Mouse (Mus musculus): ENCODE data around the gene Zbtb22. TPM values are rescaled to one million over a fixed set of nuclear protein-coding genes. Genes with fewer than 3 reads are reported as not detected.
A peak's percentile ranks its signal among the peaks of the same experiment; 100 is the strongest.

Gene Zbtb22
- polyA plus RNA-seq, 1 experiment = 14.8 TPM

DNA sequence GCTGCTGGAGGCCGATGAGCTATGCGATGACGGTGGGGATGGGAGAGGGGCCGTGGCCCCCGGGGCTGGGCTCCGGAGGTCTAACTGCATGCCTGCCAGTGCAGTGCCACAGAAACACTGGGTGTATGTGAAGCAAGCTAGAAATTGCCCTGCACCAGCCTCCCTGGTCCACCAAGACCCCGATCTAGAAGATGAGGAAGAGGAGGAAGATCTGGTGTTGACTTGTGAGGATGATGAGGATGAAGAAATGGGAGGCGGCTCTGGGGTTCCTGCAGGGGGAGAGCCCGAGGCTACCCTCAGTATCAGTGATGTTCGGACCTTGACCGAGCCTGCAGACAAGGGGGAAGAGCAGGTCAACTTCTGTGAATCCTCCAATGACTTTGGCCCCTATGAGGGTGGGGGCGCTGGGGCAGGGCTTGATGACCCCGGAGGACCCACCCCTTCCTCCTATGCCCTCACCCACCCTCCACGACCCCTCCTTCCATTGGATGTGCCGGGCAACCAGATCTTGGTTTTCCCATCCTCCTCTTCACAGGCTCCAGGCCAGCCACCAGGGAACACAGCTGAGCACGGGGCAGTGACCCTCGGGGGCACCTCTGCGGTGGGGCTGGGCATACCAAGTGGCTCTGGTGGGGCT is 2.1 kb downstream of the Zbtb22 start:
- H3K27me3 ChIP-seq (ENCODE audit: control insufficient read depth, insufficient read depth, low read length, poor library complexity, severe bottlenecking) = no peaks in the 10 kb centered on the region
- no peaks in the 10 kb centered on the region for H3K9me3 ChIP-seq (replicated peaks; ENCODE audit: control insufficient read depth, insufficient read depth, low read length, poor library complexity, severe bottlenecking)
- peak overlapping the region; percentile 38 for H3K4me3 ChIP-seq (ENCODE audit: low read depth, low read length)
- H3K27ac ChIP-seq (ENCODE audit: insufficient read depth, low read length) = no peak overlapping the region
- TF ChIP-seq CTCF (IDR thresholded peaks at IDR 0.05; ENCODE audit: low read depth, low read length) = no peak
- no peak for TF ChIP-seq EP300 (IDR thresholded peaks at IDR 0.05; ENCODE audit: insufficient read depth, low read depth, low read length)
- TF ChIP-seq POLR2A (IDR thresholded peaks at IDR 0.05; ENCODE audit: insufficient read depth, low read length) = no peak
- H3K36me3 ChIP-seq (ENCODE audit: control insufficient read depth, insufficient read depth, low read length, poor library complexity, severe bottlenecking) = peaks cover 13% of the 10 kb centered on the region
- H3K9ac ChIP-seq (ENCODE audit: low read depth, poor library complexity, severe bottlenecking) = no peak overlapping the region; the same call in 1 of the 2 replicates
- peaks cover 1% of the 10 kb centered on the region for H3K4me1 ChIP-seq (ENCODE audit: control insufficient read depth, insufficient read depth, low read length)

GRCm38 (mm10) chr17:33918293-33919203 is 2.8 kb downstream of the Zbtb22 start:
- Histone ChIP-seq H3K36me3 (ENCODE audit: control insufficient read depth, insufficient read depth, low read length, poor library complexity, severe bottlenecking) (peaks cover 7% of the 10 kb centered on the region), H3K9me3 (replicated peaks; ENCODE audit: control insufficient read depth, insufficient read depth, low read length, poor library complexity, severe bottlenecking) (no peaks in the 10 kb centered on the region), H3K4me3 (ENCODE audit: low read depth, low read length) (peak overlapping the region; percentile 76), H3K9ac (ENCODE audit: low read depth, poor library complexity, severe bottlenecking) (peak overlapping the region; percentile 12), H3K27ac (ENCODE audit: insufficient read depth, low read length) (peak overlapping the region; percentile 45), H3K27me3 (ENCODE audit: control insufficient read depth, insufficient read depth, low read length, poor library complexity, severe bottlenecking) (no peaks in the 10 kb centered on the region), H3K4me1 (ENCODE audit: control insufficient read depth, insufficient read depth, low read length) (peaks cover 1% of the 10 kb centered on the region)
- TF ChIP-seq POLR2A (IDR thresholded peaks at IDR 0.05; ENCODE audit: insufficient read depth, low read length) (no peak), EP300 (IDR thresholded peaks at IDR 0.05; ENCODE audit: insufficient read depth, low read depth, low read length) (no peak), CTCF (IDR thresholded peaks at IDR 0.05; ENCODE audit: low read depth, low read length) (no peak)

DNA sequence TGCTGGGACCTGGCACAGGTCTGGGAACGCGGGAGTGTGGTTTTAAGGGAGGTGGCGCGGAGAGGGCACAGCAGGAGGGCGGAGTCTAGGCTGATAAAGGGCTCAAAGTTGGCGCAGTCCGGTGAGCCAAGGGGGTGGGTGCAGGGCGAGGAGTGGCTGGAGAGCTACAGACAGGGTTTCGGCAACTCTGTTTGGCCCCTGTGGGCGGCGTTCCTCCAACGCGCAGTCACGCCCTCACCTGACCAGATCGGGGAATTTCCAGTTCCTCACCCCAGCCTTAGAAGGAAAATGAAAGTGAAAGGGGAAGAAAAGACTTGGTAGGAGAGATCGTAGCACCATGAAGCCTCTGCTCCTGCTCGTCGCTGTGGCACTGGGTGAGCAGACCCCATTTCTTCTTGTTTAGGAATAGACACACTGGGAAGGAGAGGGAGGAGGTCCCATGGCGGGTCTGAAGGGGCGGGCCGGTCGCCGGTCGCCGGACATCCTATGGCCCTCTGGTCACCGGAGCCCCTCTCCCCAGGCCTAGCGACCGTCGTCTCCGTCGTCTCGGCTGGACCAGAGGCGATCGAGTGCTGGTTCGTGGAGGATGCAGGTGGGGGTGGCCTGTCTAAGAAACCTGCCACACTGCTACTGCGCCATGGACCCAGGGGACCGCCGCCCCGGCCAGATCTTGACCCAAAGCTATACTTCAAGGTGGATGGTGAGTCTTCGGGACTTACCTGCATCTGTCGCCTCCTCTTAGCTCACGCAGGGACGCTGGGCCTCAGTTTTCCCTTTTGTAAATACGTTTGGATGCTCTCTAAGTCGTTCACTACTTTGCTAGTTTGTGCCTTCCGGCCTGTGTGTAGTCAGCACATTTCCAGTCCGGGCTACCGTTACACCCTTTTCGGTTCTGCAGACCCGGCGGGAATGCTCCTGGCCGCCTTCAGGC is 3.9 kb downstream of the Zbtb22 start:
- Histone ChIP-seq H3K4me1 (ENCODE audit: control insufficient read depth, insufficient read depth, low read length) (peaks cover 1% of the 10 kb centered on the region), H3K27me3 (ENCODE audit: control insufficient read depth, insufficient read depth, low read length, poor library complexity, severe bottlenecking) (no peaks in the 10 kb centered on the region), H3K4me3 (ENCODE audit: low read depth, low read length) (peak overlapping the region; percentile 76), H3K27ac (ENCODE audit: insufficient read depth, low read length) (peak overlapping the region; percentile 45; the same call in 1 of the 2 replicates), H3K9me3 (replicated peaks; ENCODE audit: control insufficient read depth, insufficient read depth, low read length, poor library complexity, severe bottlenecking) (no peaks in the 10 kb centered on the region), H3K9ac (ENCODE audit: low read depth, poor library complexity, severe bottlenecking) (peak overlapping the region; percentile 57), H3K36me3 (ENCODE audit: control insufficient read depth, insufficient read depth, low read length, poor library complexity, severe bottlenecking) (no peaks in the 10 kb centered on the region; the same call in 1 of the 2 replicates)
- TF ChIP-seq EP300 (IDR thresholded peaks at IDR 0.05; ENCODE audit: insufficient read depth, low read depth, low read length) (peak; percentile 32; the same call in 1 of the 2 replicates), CTCF (IDR thresholded peaks at IDR 0.05; ENCODE audit: low read depth, low read length) (peak; percentile 51), POLR2A (IDR thresholded peaks at IDR 0.05; ENCODE audit: insufficient read depth, low read length) (no peak)

DNA sequence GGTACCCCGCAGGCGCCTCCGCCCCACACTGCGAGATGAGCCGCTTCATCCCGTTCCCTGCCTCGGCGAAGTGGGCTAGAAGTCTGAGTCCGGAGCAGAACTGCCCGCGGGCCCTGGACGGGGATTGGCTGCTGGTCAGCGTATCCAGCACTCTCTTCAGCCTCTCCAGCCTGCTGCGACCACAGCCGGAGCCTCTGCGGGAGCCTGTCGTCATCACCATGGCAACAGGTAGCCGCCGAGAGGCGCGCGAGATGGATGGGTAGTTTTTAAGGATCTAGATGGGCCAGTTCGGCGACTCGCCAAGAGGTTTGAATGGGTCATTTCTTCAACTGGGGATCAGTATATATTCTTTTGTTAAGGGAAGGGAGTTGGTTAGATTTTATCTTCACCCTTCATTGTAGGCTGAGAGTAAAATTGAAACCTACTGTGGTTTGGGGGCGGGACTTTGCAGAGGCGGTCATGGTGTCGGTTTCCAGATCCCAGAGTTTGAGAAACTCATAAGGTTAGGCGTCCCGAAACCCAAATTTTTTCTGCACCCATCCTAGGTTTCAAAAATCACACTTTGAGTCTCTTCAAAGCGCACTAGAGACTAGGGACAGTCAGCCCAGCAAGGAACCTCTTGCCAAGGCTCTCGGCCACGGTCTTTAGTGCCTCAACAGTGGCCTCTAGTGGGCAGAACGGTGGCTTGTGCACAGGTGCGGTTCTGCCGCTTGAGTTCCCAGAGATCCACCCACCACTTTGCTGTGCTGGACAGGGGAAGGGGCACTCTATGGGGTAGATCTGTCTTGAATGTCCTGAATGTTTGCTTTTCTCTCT is 4.8 kb downstream of the Zbtb22 start:
- Histone ChIP-seq H3K4me1 (ENCODE audit: control insufficient read depth, insufficient read depth, low read length) (peaks cover 1% of the 10 kb centered on the region), H3K27ac (ENCODE audit: insufficient read depth, low read length) (no peak overlapping the region), H3K9me3 (replicated peaks; ENCODE audit: control insufficient read depth, insufficient read depth, low read length, poor library complexity, severe bottlenecking) (no peaks in the 10 kb centered on the region), H3K4me3 (ENCODE audit: low read depth, low read length) (peak overlapping the region; percentile 76), H3K27me3 (ENCODE audit: control insufficient read depth, insufficient read depth, low read length, poor library complexity, severe bottlenecking) (no peaks in the 10 kb centered on the region), H3K9ac (ENCODE audit: low read depth, poor library complexity, severe bottlenecking) (peak overlapping the region; percentile 57), H3K36me3 (ENCODE audit: control insufficient read depth, insufficient read depth, low read length, poor library complexity, severe bottlenecking) (no peaks in the 10 kb centered on the region)
- TF ChIP-seq EP300 (IDR thresholded peaks at IDR 0.05; ENCODE audit: insufficient read depth, low read depth, low read length) (0 out of 2 replicates have a peak, but pooled peaks have one; percentile 36), CTCF (IDR thresholded peaks at IDR 0.05; ENCODE audit: low read depth, low read length) (peak; percentile 90), POLR2A (IDR thresholded peaks at IDR 0.05; ENCODE audit: insufficient read depth, low read length) (no peak)

DNA sequence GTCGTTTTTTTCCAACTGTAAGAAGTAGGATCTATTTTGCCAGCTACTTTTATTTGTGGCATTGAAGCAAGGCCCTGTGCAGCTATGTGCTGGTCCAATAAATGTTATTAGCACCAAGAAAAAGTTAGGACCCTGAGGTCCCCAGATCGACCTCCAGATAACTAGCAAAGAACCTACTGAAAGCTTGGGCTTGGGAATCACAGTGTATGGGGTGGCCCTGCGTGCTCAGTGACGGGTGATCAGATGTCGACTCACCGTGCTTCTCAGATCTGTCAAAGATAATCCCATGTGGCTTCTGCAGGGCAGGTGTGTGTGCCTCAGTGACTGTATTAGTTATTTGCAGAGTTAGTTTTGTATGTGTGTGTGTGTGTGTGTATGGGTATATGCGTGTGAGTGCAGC is 5.7 kb downstream of the Zbtb22 start:
- no peak overlapping the region for H3K4me3 ChIP-seq (ENCODE audit: low read depth, low read length)

More for the DNA sequence above, 5.7 kb downstream of the Zbtb22 start:
- Histone ChIP-seq H3K27ac (ENCODE audit: insufficient read depth, low read length) (no peak overlapping the region), H3K9me3 (replicated peaks; ENCODE audit: control insufficient read depth, insufficient read depth, low read length, poor library complexity, severe bottlenecking) (no peaks in the 10 kb centered on the region), H3K27me3 (ENCODE audit: control insufficient read depth, insufficient read depth, low read length, poor library complexity, severe bottlenecking) (no peaks in the 10 kb centered on the region), H3K4me1 (ENCODE audit: control insufficient read depth, insufficient read depth, low read length) (peaks cover 1% of the 10 kb centered on the region), H3K36me3 (ENCODE audit: control insufficient read depth, insufficient read depth, low read length, poor library complexity, severe bottlenecking) (no peaks in the 10 kb centered on the region), H3K9ac (ENCODE audit: low read depth, poor library complexity, severe bottlenecking) (no peak overlapping the region)
- no peak for TF ChIP-seq POLR2A (IDR thresholded peaks at IDR 0.05; ENCODE audit: insufficient read depth, low read length)
- no peak for TF ChIP-seq CTCF (IDR thresholded peaks at IDR 0.05; ENCODE audit: low read depth, low read length)
- TF ChIP-seq EP300 (IDR thresholded peaks at IDR 0.05; ENCODE audit: insufficient read depth, low read depth, low read length) = no peak
